Mouse (Mus musculus) forebrain, embryonic 11.5 days (tissue): Measurements from ENCODE around the gene Cdc42ep4. TPM values are rescaled to one million over a fixed set of nuclear protein-coding genes. Genes with fewer than 3 reads are reported as not detected.
A peak's percentile ranks its signal among the peaks of the same experiment; 100 is the strongest.

Experiments used
- ATAC-seq: fragments of 200-750 bp; cut with Nextera tagmentation; replicated peaks from 2 replicates; pipeline ENCODE4 v1.8.0; 2017; ENCODE audit warnings: moderate TSS enrichment; ENCODE audit not compliant: low FRiP score
- DNase-seq: peaks from one replicate; pipeline ENCODE4 v3.0.0-alpha.2; 2017; ENCODE audit warnings: low spot score
- H3K27ac ChIP-seq: fragments of 300-500 bp; sonication (generic); 2 replicates; pipeline ENCODE4 v1.5.1; 2014; ENCODE audit warnings: low read depth, low read length
- H3K27me3 ChIP-seq: fragments of 300-500 bp; sonication (generic); 2 replicates; pipeline ENCODE4 v1.6.1; 2014; ENCODE audit warnings: mild to moderate bottlenecking, low read length, mixed read lengths; ENCODE audit not compliant: control insufficient read depth, insufficient read depth
- H3K36me3 ChIP-seq: fragments of 300-500 bp; sonication (generic); 2 replicates; pipeline ENCODE4 v1.6.1; 2014; ENCODE audit warnings: mild to moderate bottlenecking, low read length, moderate library complexity, mixed read lengths; ENCODE audit not compliant: control insufficient read depth, insufficient read depth
- H3K4me1 ChIP-seq: fragments of 300-500 bp; sonication (generic); replicated peaks from 2 replicates; pipeline ENCODE4 v1.6.1; 2014; ENCODE audit warnings: low read length, mixed read lengths; ENCODE audit not compliant: control insufficient read depth, insufficient read depth
- H3K4me2 ChIP-seq: fragments of 300-500 bp; sonication (generic); 2 replicates; pipeline ENCODE4 v1.6.1; 2014; ENCODE audit warnings: low read depth, mild to moderate bottlenecking, low read length, moderate library complexity, mixed read lengths; ENCODE audit not compliant: severe bottlenecking
- H3K4me3 ChIP-seq: fragments of 300-500 bp; sonication (generic); 2 replicates; pipeline ENCODE4 v1.5.1; 2014; ENCODE audit warnings: low read depth, low read length
- H3K9ac ChIP-seq: fragments of 300-500 bp; sonication (generic); 2 replicates; pipeline ENCODE4 v1.6.1; 2014; ENCODE audit warnings: low read length
- H3K9me3 ChIP-seq: fragments of 300-500 bp; sonication (generic); 2 replicates; pipeline ENCODE4 v1.6.1; 2016; ENCODE audit warnings: low read length, mixed read lengths; ENCODE audit not compliant: control insufficient read depth
- WGBS: fragments of 180-500 bp; shearing (Covaris S2); extraction: QIAGEN DNeasy Blood & Tissue Kit; methylation state at CpG from one replicate; pipeline ENCODE4 v1.1.7; 2014; 5-methylcytosine and 5-hydroxymethylcytosine counted together
- polyA plus RNA-seq: library from polyadenylated mRNA; unstranded; fragments of >200 nt; fragmentation: Nextera tagmentation; extraction: Ambion mirVana; gene quantifications from 2 replicates; pipeline ENCODE4 v1.2.1, GENCODE M21; 2014

The Cdc42ep4 gene
- polyA plus RNA-seq, 1 experiment from 2014 or later = 78.5 TPM

GRCm38 (mm10) chr11:113748797-113749521 lies 2.7 kb downstream of the Cdc42ep4 start:
- H3K27ac ChIP-seq = peak overlapping the region; percentile 89
- H3K4me3 ChIP-seq = peak overlapping the region; percentile 57
- no peaks in the 10 kb centered on the region for H3K27me3 ChIP-seq
- WGBS = 10% methylated on average over 21 of the region's 21 CpGs
- H3K9ac ChIP-seq = peak overlapping the region; percentile 71
- H3K9me3 ChIP-seq = no peaks in the 10 kb centered on the region
- peaks cover 26% of the 10 kb centered on the region for H3K4me1 ChIP-seq
- peak overlapping the region; percentile 91 for H3K4me2 ChIP-seq
- H3K36me3 ChIP-seq = peaks cover 6% of the 10 kb centered on the region; the same call in 1 of the 2 replicates
- no peak for ATAC-seq
- peak; percentile 75 for DNase-seq

GRCm38 (mm10) chr11:113747725-113748380 lies 3.8 kb downstream of the Cdc42ep4 start:
- peaks cover 14% of the 10 kb centered on the region for H3K36me3 ChIP-seq
- peaks cover 2% of the 10 kb centered on the region; the same call in 1 of the 2 replicates for H3K9me3 ChIP-seq
- ATAC-seq (no peak), DNase-seq (no peak)
- H3K4me3 ChIP-seq = no peak overlapping the region
- H3K4me2 ChIP-seq = peak overlapping the region; percentile 1; the same call in 1 of the 2 replicates
- H3K27me3 ChIP-seq = no peaks in the 10 kb centered on the region
- no peak overlapping the region for H3K27ac ChIP-seq
- peaks cover 26% of the 10 kb centered on the region for H3K4me1 ChIP-seq
- peak overlapping the region; percentile 71 for H3K9ac ChIP-seq
- WGBS = 78% methylated on average over 11 of the region's 11 CpGs

- Histone ChIP-seq H3K4me1 (peaks cover 24% of the 10 kb centered on the region), H3K36me3 (peaks cover 17% of the 10 kb centered on the region), H3K4me2 (0 out of 2 replicates have a peak overlapping the region, but pooled peaks have one; percentile 11), H3K27me3 (no peaks in the 10 kb centered on the region), H3K9me3 (peaks cover 2% of the 10 kb centered on the region; the same call in 1 of the 2 replicates), H3K9ac (no peak overlapping the region), H3K27ac (no peak overlapping the region), H3K4me3 (no peak overlapping the region)
- 81% methylated on average over 16 of the region's 16 CpGs for WGBS
- DNase-seq (peak; percentile 66), ATAC-seq (no peak)
Measured at GRCm38 (mm10) chr11:113747056-113747455, 4.6 kb downstream of the Cdc42ep4 start.

- peaks cover 17% of the 10 kb centered on the region for H3K36me3 ChIP-seq
- H3K4me3 ChIP-seq = no peak overlapping the region
Measured at GRCm38 (mm10) chr11:113745961-113746360, 5.7 kb downstream of the Cdc42ep4 start.

GRCm38 (mm10) chr11:113742998-113743397 lies 8.7 kb downstream of the Cdc42ep4 start:
- H3K4me3 ChIP-seq = no peak overlapping the region
- no peaks in the 10 kb centered on the region for H3K27me3 ChIP-seq
- no peak for DNase-seq
- peaks cover 17% of the 10 kb centered on the region for H3K36me3 ChIP-seq
- peaks cover 2% of the 10 kb centered on the region; the same call in 1 of the 2 replicates for H3K9me3 ChIP-seq
- H3K9ac ChIP-seq = no peak overlapping the region
- H3K27ac ChIP-seq = no peak overlapping the region
- ATAC-seq = no peak
- H3K4me2 ChIP-seq = no peak overlapping the region
- WGBS = 89% methylated on average over 1 of the region's 1 CpGs
- peaks cover 7% of the 10 kb centered on the region; the same call in 1 of the 2 replicates for H3K4me1 ChIP-seq

More at GRCm38 (mm10) chr11:113745961-113746360, 5.7 kb downstream of the Cdc42ep4 start:
- ATAC-seq (no peak), DNase-seq (no peak)
- Histone ChIP-seq H3K9me3 (peaks cover 2% of the 10 kb centered on the region; the same call in 1 of the 2 replicates), H3K9ac (no peak overlapping the region), H3K27ac (no peak overlapping the region), H3K4me2 (no peak overlapping the region), H3K27me3 (no peaks in the 10 kb centered on the region), H3K4me1 (peaks cover 25% of the 10 kb centered on the region)
- 82% methylated on average over 4 of the region's 4 CpGs for WGBS

GRCm38 (mm10) chr11:113740100-113740499 lies 11.6 kb downstream of the Cdc42ep4 start:
- ATAC-seq (no peak), DNase-seq (no peak)
- H3K9ac ChIP-seq = no peak overlapping the region
- 0 out of 2 replicates have a peak, but pooled peaks cover 5% of the 10 kb centered on the region for H3K4me1 ChIP-seq
- H3K4me2 ChIP-seq = no peak overlapping the region
- H3K36me3 ChIP-seq = peaks cover 17% of the 10 kb centered on the region
- H3K9me3 ChIP-seq = peaks cover 2% of the 10 kb centered on the region; the same call in 1 of the 2 replicates
- H3K27ac ChIP-seq = no peak overlapping the region
- H3K4me3 ChIP-seq = no peak overlapping the region
- H3K27me3 ChIP-seq = no peaks in the 10 kb centered on the region
- WGBS = 91% methylated on average over 7 of the region's 7 CpGs

- Histone ChIP-seq H3K27ac (no peak overlapping the region), H3K9ac (no peak overlapping the region), H3K27me3 (no peaks in the 10 kb centered on the region), H3K4me1 (peaks cover 11% of the 10 kb centered on the region; the same call in 1 of the 2 replicates), H3K4me2 (no peak overlapping the region), H3K9me3 (peaks cover 2% of the 10 kb centered on the region; the same call in 1 of the 2 replicates), H3K4me3 (no peak overlapping the region), H3K36me3 (peaks cover 12% of the 10 kb centered on the region)
- no peak for ATAC-seq
- 91% methylated on average over 8 of the region's 8 CpGs for WGBS
- DNase-seq = no peak
Measured at GRCm38 (mm10) chr11:113739213-113739612, 12.5 kb downstream of the Cdc42ep4 start.

- Histone ChIP-seq H3K27me3 (no peaks in the 10 kb centered on the region), H3K9ac (no peak overlapping the region), H3K36me3 (peaks cover 3% of the 10 kb centered on the region; the same call in 1 of the 2 replicates), H3K4me1 (peaks cover 17% of the 10 kb centered on the region; the same call in 1 of the 2 replicates), H3K4me2 (no peak overlapping the region), H3K9me3 (no peaks in the 10 kb centered on the region), H3K27ac (no peak overlapping the region), H3K4me3 (no peak overlapping the region)
- no peak for ATAC-seq
- no peak for DNase-seq
- 90% methylated on average over 8 of the region's 8 CpGs for WGBS
Measured at GRCm38 (mm10) chr11:113737912-113738311, 13.8 kb downstream of the Cdc42ep4 start.
